ENCODE assay signal across 9 mouse cellular contexts in genomic region chr2:38953152-38953883, GRCm38 (mm10). TPM values are rescaled to one million over a fixed set of nuclear protein-coding genes. Genes with fewer than 3 reads are reported as not detected.
DNase-seq lines count a peak whose midpoint lies in the region; ATAC-seq and TF ChIP-seq lines count a peak whose summit lies in the region.
"Had no signal": no experiment of that assay in that cellular context is flagged by ENCODE, and none has a peak within 500 bp of the region (broad histone marks: within the 10 kb centered on the region; RNA-seq: fewer than 3 reads in every experiment).

No protein-coding gene starts in this region.

- H3K9me3 ChIP-seq in forebrain, postnatal 0 days (ENCODE audit: low read length): no peaks in the 10 kb centered on the region
- H3K9me3 ChIP-seq in forebrain, embryonic 11.5 days (ENCODE audit: control insufficient read depth, low read length): no peaks in the 10 kb centered on the region

- no peak overlapping the region for H3K9ac ChIP-seq in forebrain, postnatal 0 days
- H3K9ac ChIP-seq in forebrain, embryonic 11.5 days (ENCODE audit: low read length): no peak overlapping the region

- ATAC-seq in forebrain, postnatal 0 days: peak; percentile 49
- no peak for ATAC-seq in forebrain, embryonic 11.5 days (replicated peaks; ENCODE audit: low FRiP score)

- no peak overlapping the region for H3K4me3 ChIP-seq in forebrain, postnatal 0 days (ENCODE audit: low read depth, low read length)
- no peak overlapping the region for H3K4me3 ChIP-seq in forebrain, embryonic 11.5 days (ENCODE audit: low read depth, low read length)

- H3K36me3 ChIP-seq in forebrain, postnatal 0 days (ENCODE audit: insufficient read depth): no peaks in the 10 kb centered on the region
- H3K36me3 ChIP-seq in forebrain, embryonic 11.5 days (ENCODE audit: control insufficient read depth, insufficient read depth, low read length): no peaks in the 10 kb centered on the region

- peaks cover 6% of the 10 kb centered on the region; the same call in 1 of the 2 replicates for H3K4me1 ChIP-seq in forebrain, postnatal 0 days (ENCODE audit: insufficient read depth)
- no peaks in the 10 kb centered on the region for H3K4me1 ChIP-seq in forebrain, embryonic 11.5 days (replicated peaks; ENCODE audit: control insufficient read depth, insufficient read depth, low read length)

- H3K27ac ChIP-seq in forebrain, postnatal 0 days (ENCODE audit: low read depth, low read length): no peak overlapping the region
- no peak overlapping the region for H3K27ac ChIP-seq in forebrain, embryonic 11.5 days (ENCODE audit: low read depth, low read length)

- H3K4me2 ChIP-seq in forebrain, postnatal 0 days (ENCODE audit: low read depth): no peak overlapping the region
- no peak overlapping the region for H3K4me2 ChIP-seq in forebrain, embryonic 11.5 days (ENCODE audit: low read depth, low read length, severe bottlenecking)

- WGBS in forebrain, postnatal 0 days: 57% methylated on average over 5 of the region's 5 CpGs
- 78% methylated on average over 5 of the region's 5 CpGs for WGBS in forebrain, embryonic 11.5 days

- DNase-seq in forebrain, postnatal 0 days: peak; percentile 55
- DNase-seq in forebrain, embryonic 11.5 days (ENCODE audit: low spot score): no peak
- DNase-seq in Muller cell, postnatal 12 days (ENCODE audit: inconsistent ontology term): peak; percentile 87
- DNase-seq in frontal cortex, postnatal 10 days (ENCODE audit: low spot score in 2 of 2): peak; percentile 60 to 74
- DNase-seq in layer of hippocampus, adult 8-10 months (ENCODE audit: low spot score in 2 of 2): peak; percentile 64 to 73
- peak; percentile 85 to 87 for DNase-seq in right cerebral cortex, postnatal 10 days (ENCODE audit: low spot score in 2 of 2)
- no peak for DNase-seq in thymus, postnatal 25 days
- DNase-seq in yolk sac, embryonic 10.5 days (ENCODE audit: low spot score): no peak

- no peak for TF ChIP-seq CTCF in forebrain, postnatal 0 days (IDR thresholded peaks at IDR 0.05; ENCODE audit: low read depth)

- no peaks in the 10 kb centered on the region for H3K27me3 ChIP-seq in forebrain, postnatal 0 days (ENCODE audit: insufficient read depth, low read length)
- no peaks in the 10 kb centered on the region for H3K27me3 ChIP-seq in forebrain, embryonic 11.5 days (ENCODE audit: control insufficient read depth, insufficient read depth, low read length)

RNA-seq across cellular contexts. Expression of gene Olfml2a, which starts 21.5 kb away (rescaled TPM):
- total RNA-seq in forebrain, postnatal 0 days (2014; rRNA removed): 6.6 and 11.6 TPM in 2 replicates
- polyA plus RNA-seq in forebrain, postnatal 0 days (2015; fragmentation: Nextera tagmentation; extraction: Ambion mirVana): 2.8 and 3.2 TPM in 2 replicates
- 2.6 TPM in 2 replicates for polyA plus RNA-seq in forebrain, embryonic 11.5 days (2014; fragmentation: Nextera tagmentation; extraction: Ambion mirVana)
- total RNA-seq in layer of hippocampus, adult 8-10 months (2022): 1 to 10 TPM; 1.7 to 1.9 (median 1.8) TPM
- polyA plus RNA-seq: C2C12 had no signal

RNA-seq across cellular contexts. Expression of gene Nr6a1, which starts 25.8 kb away (rescaled TPM):
- 2.1 and 4.6 TPM in 2 replicates for total RNA-seq in forebrain, postnatal 0 days (2014; rRNA removed)
- polyA plus RNA-seq in forebrain, postnatal 0 days (2015; fragmentation: Nextera tagmentation; extraction: Ambion mirVana): 0.48 and 0.62 TPM in 2 replicates
- polyA plus RNA-seq in forebrain, embryonic 11.5 days (2014; fragmentation: Nextera tagmentation; extraction: Ambion mirVana): 2.9 and 3.1 TPM in 2 replicates
- total RNA-seq in layer of hippocampus, adult 8-10 months (2022): 1 to 10 TPM; 5.7 to 9.2 (median 7.7) TPM

RNA-seq across cellular contexts. Expression of gene Wdr38, which starts 44.0 kb away (rescaled TPM):
- 0.43 and 1.4 TPM in 2 replicates for total RNA-seq in forebrain, postnatal 0 days (2014; rRNA removed)
- 0.38 and 0.64 TPM in 2 replicates for polyA plus RNA-seq in forebrain, postnatal 0 days (2015; fragmentation: Nextera tagmentation; extraction: Ambion mirVana)
- 1.5 and 1.8 TPM in 2 replicates for polyA plus RNA-seq in forebrain, embryonic 11.5 days (2014; fragmentation: Nextera tagmentation; extraction: Ambion mirVana)
- total RNA-seq in layer of hippocampus, adult 8-10 months (2022): under 1 TPM; 0.45 to 0.83 (median 0.71) TPM

RNA-seq across cellular contexts. Expression of gene Arpc5l, which starts 51.8 kb away (rescaled TPM):
- total RNA-seq in forebrain, postnatal 0 days (2014; rRNA removed): 80.0 and 92.4 TPM in 2 replicates
- 167 and 170 TPM in 2 replicates for polyA plus RNA-seq in forebrain, postnatal 0 days (2015; fragmentation: Nextera tagmentation; extraction: Ambion mirVana)
- 146 and 147 TPM in 2 replicates for polyA plus RNA-seq in forebrain, embryonic 11.5 days (2014; fragmentation: Nextera tagmentation; extraction: Ambion mirVana)
- 10 to 100 TPM; 83.2 to 99.9 (median 93.0) TPM for total RNA-seq in layer of hippocampus, adult 8-10 months (2022)

RNA-seq across cellular contexts. Expression of gene Rpl35, which starts 52.1 kb away (rescaled TPM):
- 128 and 358 TPM in 2 replicates for total RNA-seq in forebrain, postnatal 0 days (2014; rRNA removed)
- 660 and 891 TPM in 2 replicates for polyA plus RNA-seq in forebrain, postnatal 0 days (2015; fragmentation: Nextera tagmentation; extraction: Ambion mirVana)
- 901 and 1,011 TPM in 2 replicates for polyA plus RNA-seq in forebrain, embryonic 11.5 days (2014; fragmentation: Nextera tagmentation; extraction: Ambion mirVana)
- total RNA-seq in layer of hippocampus, adult 8-10 months (2022): 100 to 1,000 TPM; 217 to 315 (median 252) TPM

Comparison
In these comparisons a context has a peak if more than half of its experiments do, and no peak if none do; other contexts are left out.
1. DNase-seq: peak in forebrain, postnatal 0 days (single experiment), Muller cell, postnatal 12 days (single experiment), frontal cortex, postnatal 10 days (2 of 2), layer of hippocampus, adult 8-10 months (2 of 2) and right cerebral cortex, postnatal 10 days (2 of 2); none in forebrain, embryonic 11.5 days (single experiment), thymus, postnatal 25 days (single experiment) and yolk sac, embryonic 10.5 days (single experiment).